Mouse (Mus musculus) testis, adult 2 months (tissue): ENCODE measurements around the gene 6030458C11Rik.

Experiments used
- CTCF ChIP-seq: fragments of 200-500 bp; IDR thresholded peaks from 2 replicates; pipeline ENCODE4 v1.5.1; 2012; ENCODE audit warnings: low read depth, mild to moderate bottlenecking, inconsistent platforms, low read length, moderate library complexity; ENCODE audit not compliant: control insufficient read depth, insufficient read depth, insufficient replicate concordance
- POLR2A ChIP-seq: fragments of 200-500 bp; IDR thresholded peaks from 2 replicates; pipeline ENCODE4 v1.6.1; 2012; ENCODE audit warnings: low read depth, mild to moderate bottlenecking, inconsistent platforms, low read length, moderate library complexity; ENCODE audit not compliant: control insufficient read depth

DNA sequence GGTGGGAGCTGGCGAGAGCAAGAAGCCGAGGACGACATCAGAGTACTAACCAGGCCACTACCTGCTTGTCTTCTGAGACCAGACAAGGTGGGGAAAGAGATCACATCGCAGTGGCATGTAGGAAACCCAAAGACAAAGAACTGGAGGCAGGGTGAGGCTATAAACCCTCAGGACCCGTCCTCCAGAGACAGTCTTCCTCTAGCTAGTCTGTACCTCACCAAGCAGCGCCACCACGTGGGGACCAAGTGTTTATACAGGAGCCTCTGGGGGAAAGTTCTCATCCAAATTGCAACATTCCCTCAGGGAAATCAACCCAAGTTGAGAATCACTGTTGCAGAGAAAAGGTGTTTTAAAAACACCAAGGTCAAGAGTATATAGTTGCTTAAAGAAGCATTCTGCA is 18.4 kb upstream of the 6030458C11Rik start:
- TF ChIP-seq CTCF = no peak
- no peak for TF ChIP-seq POLR2A
